Mouse (Mus musculus): Measurements from ENCODE around the gene Ebf4. TPM values are rescaled to one million over a fixed set of nuclear protein-coding genes. Genes with fewer than 3 reads are reported as not detected.
A peak's percentile ranks its signal among the peaks of the same experiment; 100 is the strongest.

Gene Ebf4
- polyA plus RNA-seq, 1 experiment from 2014 or later = 0.91 TPM

GRCm38 (mm10) chr2:130295331-130296133 lies 563 bp downstream of the Ebf4 start:
- Histone ChIP-seq H3K4me2 (peak overlapping the region; percentile 89), H3K4me1 (replicated peaks) (peaks cover 21% of the 10 kb centered on the region), H3K9ac (peak overlapping the region; percentile 80), H3K27ac (ENCODE audit: poor library complexity, severe bottlenecking) (0 out of 2 replicates have a peak overlapping the region, but pooled peaks have one; percentile 49), H3K36me3 (no peaks in the 10 kb centered on the region), H3K27me3 (replicated peaks) (peaks cover 66% of the 10 kb centered on the region), H3K9me3 (replicated peaks) (no peaks in the 10 kb centered on the region), H3K4me3 (peak overlapping the region; percentile 76)
- ATAC-seq (ENCODE audit: insufficient number of reproducible peaks, low FRiP score) = peak; percentile 62
- 0% methylated on average over 70 of the region's 99 CpGs for WGBS

GRCm38 (mm10) chr2:130296134-130296745 lies 1.3 kb downstream of the Ebf4 start:
- 6% methylated on average over 20 of the region's 20 CpGs for WGBS

DNA sequence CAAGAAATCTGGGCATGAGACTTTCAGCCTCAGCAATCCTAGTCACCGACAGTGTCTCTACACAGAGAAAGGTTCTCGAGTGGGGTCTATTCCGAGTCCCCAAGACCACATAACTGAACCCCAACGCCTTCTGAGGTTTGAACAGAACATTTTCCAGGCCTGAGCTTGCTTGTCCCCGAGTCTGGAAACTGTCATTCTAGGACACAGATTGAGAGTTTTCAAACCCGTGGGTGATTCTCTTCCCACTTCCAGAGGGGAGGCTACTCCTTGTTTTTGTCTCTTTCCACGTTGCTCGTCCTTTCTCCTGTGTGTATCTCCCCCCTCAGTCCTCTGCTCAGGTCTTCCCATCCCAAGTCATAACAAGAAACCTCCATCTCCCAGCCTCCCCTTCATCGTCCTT lies 2.6 kb downstream of the Ebf4 start:
- no peak for ATAC-seq (ENCODE audit: insufficient number of reproducible peaks, low FRiP score)
- Histone ChIP-seq H3K27me3 (replicated peaks) (peaks cover 58% of the 10 kb centered on the region), H3K9ac (no peak overlapping the region), H3K4me1 (replicated peaks) (peaks cover 21% of the 10 kb centered on the region), H3K36me3 (no peaks in the 10 kb centered on the region), H3K4me2 (no peak overlapping the region), H3K27ac (ENCODE audit: poor library complexity, severe bottlenecking) (no peak overlapping the region), H3K4me3 (no peak overlapping the region), H3K9me3 (replicated peaks) (no peaks in the 10 kb centered on the region)
- WGBS = 63% methylated on average over 9 of the region's 9 CpGs

More at GRCm38 (mm10) chr2:130296134-130296745, 1.3 kb downstream of the Ebf4 start:
- Histone ChIP-seq H3K36me3 (no peaks in the 10 kb centered on the region), H3K9ac (peak overlapping the region; percentile 80), H3K9me3 (replicated peaks) (no peaks in the 10 kb centered on the region), H3K27me3 (replicated peaks) (peaks cover 66% of the 10 kb centered on the region), H3K4me1 (replicated peaks) (peaks cover 21% of the 10 kb centered on the region), H3K27ac (ENCODE audit: poor library complexity, severe bottlenecking) (no peak overlapping the region), H3K4me3 (peak overlapping the region; percentile 76), H3K4me2 (peak overlapping the region; percentile 89)
- ATAC-seq (ENCODE audit: insufficient number of reproducible peaks, low FRiP score) = no peak; the same call in 1 of the 2 replicates

GRCm38 (mm10) chr2:130303014-130303413 lies 8.0 kb downstream of the Ebf4 start:
- H3K9me3 ChIP-seq (replicated peaks) = no peaks in the 10 kb centered on the region
- 50% methylated on average over 4 of the region's 4 CpGs for WGBS

DNA sequence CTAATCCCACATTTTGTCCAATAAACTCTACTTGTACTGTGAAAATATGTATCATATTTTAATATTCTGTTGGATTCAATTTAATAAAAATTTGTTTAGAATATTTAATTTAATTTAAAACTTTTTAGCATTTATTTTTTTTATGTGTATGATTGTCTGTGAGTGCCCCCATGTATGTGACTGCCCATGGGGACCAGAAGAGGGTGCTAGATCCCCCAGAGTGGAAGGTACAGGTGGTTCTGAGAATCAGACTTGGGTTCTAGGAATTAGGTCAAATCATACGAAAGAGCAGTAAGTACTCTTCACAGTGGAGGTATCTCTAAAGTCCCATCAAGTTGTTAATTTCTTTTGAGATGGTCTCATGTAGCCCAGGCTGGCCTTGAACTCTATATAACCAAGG lies 32.1 kb downstream of the Ebf4 start:
- no peaks in the 10 kb centered on the region for H3K9me3 ChIP-seq (replicated peaks)
- H3K4me3 ChIP-seq = no peak overlapping the region
- H3K27ac ChIP-seq (ENCODE audit: poor library complexity, severe bottlenecking) = no peak overlapping the region
- no peaks in the 10 kb centered on the region for H3K27me3 ChIP-seq (replicated peaks)
- H3K4me2 ChIP-seq = no peak overlapping the region
- WGBS = 45% methylated on average over 1 of the region's 1 CpGs
- H3K9ac ChIP-seq = no peak overlapping the region
- no peak for ATAC-seq (ENCODE audit: insufficient number of reproducible peaks, low FRiP score)
- H3K4me1 ChIP-seq (replicated peaks) = no peaks in the 10 kb centered on the region
- no peaks in the 10 kb centered on the region for H3K36me3 ChIP-seq

More at GRCm38 (mm10) chr2:130303014-130303413, 8.0 kb downstream of the Ebf4 start:
- no peak overlapping the region for H3K4me3 ChIP-seq
- H3K4me2 ChIP-seq = no peak overlapping the region
- H3K9ac ChIP-seq = no peak overlapping the region
- peaks cover 11% of the 10 kb centered on the region for H3K27me3 ChIP-seq (replicated peaks)
- no peak overlapping the region for H3K27ac ChIP-seq (ENCODE audit: poor library complexity, severe bottlenecking)
- H3K36me3 ChIP-seq = peaks cover 16% of the 10 kb centered on the region
- ATAC-seq (ENCODE audit: insufficient number of reproducible peaks, low FRiP score) = no peak
- no peaks in the 10 kb centered on the region; the same call in 1 of the 2 replicates for H3K4me1 ChIP-seq (replicated peaks)

- no peak overlapping the region for H3K27ac ChIP-seq (ENCODE audit: poor library complexity, severe bottlenecking)
- no peaks in the 10 kb centered on the region for H3K36me3 ChIP-seq
- H3K27me3 ChIP-seq (replicated peaks) = no peaks in the 10 kb centered on the region
- H3K4me2 ChIP-seq = no peak overlapping the region
- no peaks in the 10 kb centered on the region for H3K4me1 ChIP-seq (replicated peaks)
- no peak overlapping the region for H3K4me3 ChIP-seq
- H3K9me3 ChIP-seq (replicated peaks) = no peaks in the 10 kb centered on the region
- no peak for ATAC-seq (ENCODE audit: insufficient number of reproducible peaks, low FRiP score)
- no peak overlapping the region for H3K9ac ChIP-seq
- 78% methylated on average over 2 of the region's 2 CpGs for WGBS
Observed at GRCm38 (mm10) chr2:130329502-130329901, 34.5 kb downstream of the Ebf4 start.

- Histone ChIP-seq H3K4me2 (no peak overlapping the region), H3K9me3 (replicated peaks) (no peaks in the 10 kb centered on the region), H3K9ac (no peak overlapping the region), H3K27ac (ENCODE audit: poor library complexity, severe bottlenecking) (no peak overlapping the region), H3K36me3 (no peaks in the 10 kb centered on the region), H3K27me3 (replicated peaks) (0 out of 2 replicates have a peak, but pooled peaks cover 3% of the 10 kb centered on the region), H3K4me1 (replicated peaks) (no peaks in the 10 kb centered on the region), H3K4me3 (no peak overlapping the region)
- 77% methylated on average over 6 of the region's 6 CpGs for WGBS
- ATAC-seq (ENCODE audit: insufficient number of reproducible peaks, low FRiP score) = no peak
Observed at GRCm38 (mm10) chr2:130335112-130335511, 40.1 kb downstream of the Ebf4 start.

GRCm38 (mm10) chr2:130340464-130341219 lies 45.7 kb downstream of the Ebf4 start:
- Histone ChIP-seq H3K36me3 (no peaks in the 10 kb centered on the region), H3K4me2 (no peak overlapping the region), H3K4me3 (no peak overlapping the region), H3K27me3 (replicated peaks) (peaks cover 9% of the 10 kb centered on the region; the same call in 1 of the 2 replicates), H3K4me1 (replicated peaks) (no peaks in the 10 kb centered on the region), H3K9me3 (replicated peaks) (no peaks in the 10 kb centered on the region), H3K27ac (ENCODE audit: poor library complexity, severe bottlenecking) (no peak overlapping the region), H3K9ac (no peak overlapping the region)
- ATAC-seq (ENCODE audit: insufficient number of reproducible peaks, low FRiP score) = no peak
- WGBS = 74% methylated on average over 8 of the region's 8 CpGs

GRCm38 (mm10) chr2:130341220-130341580 lies 46.2 kb downstream of the Ebf4 start:
- H3K36me3 ChIP-seq = no peaks in the 10 kb centered on the region
- H3K9ac ChIP-seq = no peak overlapping the region
- H3K4me3 ChIP-seq = no peak overlapping the region
- H3K4me1 ChIP-seq (replicated peaks) = no peaks in the 10 kb centered on the region
- H3K27me3 ChIP-seq (replicated peaks) = peaks cover 10% of the 10 kb centered on the region; the same call in 1 of the 2 replicates
- no peak overlapping the region for H3K27ac ChIP-seq (ENCODE audit: poor library complexity, severe bottlenecking)
- no peaks in the 10 kb centered on the region for H3K9me3 ChIP-seq (replicated peaks)
- no peak overlapping the region for H3K4me2 ChIP-seq
- WGBS = 76% methylated on average over 7 of the region's 7 CpGs
- no peak for ATAC-seq (ENCODE audit: insufficient number of reproducible peaks, low FRiP score)

- Histone ChIP-seq H3K4me2 (no peak overlapping the region), H3K9ac (no peak overlapping the region), H3K27ac (ENCODE audit: poor library complexity, severe bottlenecking) (no peak overlapping the region), H3K27me3 (replicated peaks) (peaks cover 14% of the 10 kb centered on the region), H3K4me3 (no peak overlapping the region), H3K9me3 (replicated peaks) (no peaks in the 10 kb centered on the region), H3K4me1 (replicated peaks) (no peaks in the 10 kb centered on the region), H3K36me3 (no peaks in the 10 kb centered on the region)
- no peak for ATAC-seq (ENCODE audit: insufficient number of reproducible peaks, low FRiP score)
- 79% methylated on average over 3 of the region's 3 CpGs for WGBS
Observed at GRCm38 (mm10) chr2:130350376-130350775, 55.4 kb downstream of the Ebf4 start.

DNA sequence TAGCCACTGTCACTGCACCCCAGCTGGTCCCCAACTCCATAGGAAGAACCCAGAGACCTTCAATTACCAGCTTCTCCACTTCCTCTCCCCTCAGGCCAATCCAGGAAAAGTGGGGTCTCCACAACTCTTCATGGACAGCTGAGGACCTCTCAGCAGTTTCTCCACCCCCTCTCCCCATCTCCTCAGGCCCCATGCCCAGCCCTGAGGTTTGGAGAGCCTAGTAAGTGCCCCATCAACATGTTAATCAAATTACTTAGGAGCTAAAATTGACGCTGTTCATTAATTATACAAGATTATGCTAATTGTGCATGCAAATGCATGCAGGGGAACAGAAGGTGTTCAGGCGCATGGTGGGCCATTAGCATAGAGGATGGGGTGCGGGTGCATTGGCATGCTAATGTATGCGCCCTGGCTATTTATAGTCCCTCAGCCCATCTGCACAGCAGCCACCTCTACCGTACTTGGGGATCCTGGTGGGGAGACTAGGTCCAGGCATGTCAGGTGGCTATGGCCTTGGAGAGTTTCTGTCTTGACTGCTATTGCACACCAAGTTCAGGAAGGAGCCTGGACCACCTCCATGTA lies 56.9 kb downstream of the Ebf4 start:
- Histone ChIP-seq H3K36me3 (no peaks in the 10 kb centered on the region), H3K9me3 (replicated peaks) (no peaks in the 10 kb centered on the region), H3K4me1 (replicated peaks) (no peaks in the 10 kb centered on the region), H3K27ac (ENCODE audit: poor library complexity, severe bottlenecking) (no peak overlapping the region), H3K4me2 (no peak overlapping the region), H3K9ac (no peak overlapping the region), H3K27me3 (replicated peaks) (peaks cover 15% of the 10 kb centered on the region), H3K4me3 (no peak overlapping the region)
- ATAC-seq (ENCODE audit: insufficient number of reproducible peaks, low FRiP score) = no peak
- 33% methylated on average over 5 of the region's 5 CpGs for WGBS
